Mouse (Mus musculus) adrenal gland, postnatal 25 days (tissue): ENCODE results near the gene Itpr2. TPM values are rescaled to one million over a fixed set of nuclear protein-coding genes. Genes with fewer than 3 reads are reported as not detected.

Source experiments
- DNase-seq: peaks from one replicate; pipeline ENCODE4 v3.0.0; 2021; ENCODE audit warnings: mixed read lengths
- total RNA-seq: library from RNA; stranded (reverse); gene quantifications from 2 replicates; pipeline ENCODE4 v1.2.3, GENCODE M21; 2021

The Itpr2 gene
- total RNA-seq, 1 experiment from 2014 or later, result 55.6 TPM

GRCm38 (mm10) chr6:146411446-146412070, 90.5 kb downstream of the Itpr2 start:
- no peak for DNase-seq

- DNase-seq, result no peak
Observed at GRCm38 (mm10) chr6:146410427-146410810, 91.6 kb downstream of the Itpr2 start.

GRCm38 (mm10) chr6:146409692-146410426, 92.2 kb downstream of the Itpr2 start:
- DNase-seq, result peak; percentile 74

DNA sequence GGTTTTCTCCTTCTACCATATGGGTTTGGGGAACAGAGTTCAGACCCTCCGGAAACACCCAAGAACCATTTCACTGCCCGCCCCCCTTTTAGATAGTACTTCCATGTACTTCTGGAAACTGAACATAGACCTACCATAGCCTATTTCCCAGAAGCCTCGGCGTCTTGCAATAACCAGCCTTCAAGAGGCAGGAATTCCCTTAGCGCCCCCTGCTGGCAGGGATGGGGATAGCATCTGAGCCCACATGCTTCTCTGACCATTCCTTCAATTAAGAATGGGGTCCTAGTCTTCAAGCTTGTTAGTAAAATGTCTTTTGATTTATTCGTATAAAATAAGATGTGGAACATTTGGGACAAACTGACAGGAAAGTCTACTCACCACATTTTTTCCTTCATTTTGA, 96.6 kb downstream of the Itpr2 start:
- peak; percentile 71 for DNase-seq

DNA sequence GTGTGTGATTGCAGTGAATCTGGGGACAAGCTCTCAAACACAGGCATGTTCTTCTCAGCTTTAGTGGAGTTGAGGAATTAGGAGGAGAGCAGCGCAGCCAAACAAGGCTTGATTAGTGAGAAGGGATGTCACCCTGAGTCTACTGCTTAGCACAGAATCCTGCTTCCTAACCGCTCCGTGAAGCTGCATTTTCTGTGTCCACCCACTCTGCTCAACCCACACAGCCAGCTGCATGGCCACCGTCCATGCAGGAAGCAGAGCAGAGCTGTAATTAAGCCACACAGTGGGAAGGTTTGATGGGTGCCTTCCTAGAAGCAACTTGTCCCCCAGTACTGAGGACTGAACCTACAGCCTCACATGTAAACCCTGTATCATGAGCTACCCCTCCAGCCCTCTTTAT, 97.1 kb downstream of the Itpr2 start:
- no peak for DNase-seq

GRCm38 (mm10) chr6:146404156-146404555, 97.9 kb downstream of the Itpr2 start:
- DNase-seq, result no peak

DNA sequence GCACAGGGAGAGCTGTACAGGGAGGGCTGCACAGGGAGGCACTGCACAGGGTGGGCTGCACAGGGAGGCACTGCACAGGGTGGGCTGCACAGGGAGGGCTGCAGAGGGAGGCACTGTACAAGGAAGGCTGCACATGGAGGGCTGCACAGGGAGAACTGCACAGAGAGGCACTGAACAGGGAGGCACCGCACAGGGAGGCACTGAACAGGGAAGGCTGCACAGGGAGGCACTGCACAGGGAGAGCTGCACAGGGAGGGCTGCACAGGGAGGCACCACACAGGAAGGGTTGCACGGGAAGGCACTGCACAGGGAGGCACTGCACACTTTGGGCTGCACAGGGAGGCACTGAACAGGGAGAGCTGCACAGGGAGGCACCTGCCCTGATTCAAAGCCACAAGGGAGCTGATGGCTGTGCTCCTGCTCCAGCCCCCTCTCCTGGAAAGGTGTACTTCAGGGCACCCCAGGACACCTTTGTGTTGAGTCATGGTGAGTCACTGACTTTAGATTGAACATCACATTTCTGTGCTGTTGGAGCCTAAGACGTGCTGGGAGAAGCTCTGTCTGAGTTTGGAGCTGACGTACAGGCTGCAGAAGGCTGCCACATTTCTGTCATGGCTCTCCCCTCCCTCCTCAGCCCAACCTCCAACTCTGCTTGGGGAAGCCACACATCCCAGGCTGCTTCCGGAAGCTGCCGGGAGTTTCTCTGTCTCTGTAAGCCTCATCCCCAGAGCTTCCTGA, 98.9 kb downstream of the Itpr2 start:
- DNase-seq, result no peak

GRCm38 (mm10) chr6:146397803-146398202, 104.2 kb downstream of the Itpr2 start:
- no peak for DNase-seq

DNA sequence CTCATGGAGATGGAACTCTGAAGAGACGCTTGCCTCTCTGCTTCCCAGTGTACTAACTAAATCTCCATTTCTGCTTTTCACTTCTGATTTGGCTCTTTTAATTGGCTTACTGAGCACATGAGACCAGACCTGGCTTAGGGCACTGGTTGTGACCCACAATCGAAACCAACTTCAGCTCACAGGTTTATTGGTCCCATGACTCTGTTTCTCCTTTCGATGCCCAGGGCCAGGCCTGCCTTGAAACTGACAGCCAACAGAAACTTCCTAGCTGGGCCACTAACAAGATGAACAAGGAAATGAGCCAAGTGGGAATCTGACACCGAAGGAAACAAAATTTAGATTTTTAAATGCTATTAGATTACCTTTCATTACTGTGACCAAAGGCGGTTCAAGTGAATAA, 105.8 kb downstream of the Itpr2 start:
- DNase-seq, result no peak

- DNase-seq, result no peak
Observed at GRCm38 (mm10) chr6:146395616-146396015, 106.4 kb downstream of the Itpr2 start.

DNA sequence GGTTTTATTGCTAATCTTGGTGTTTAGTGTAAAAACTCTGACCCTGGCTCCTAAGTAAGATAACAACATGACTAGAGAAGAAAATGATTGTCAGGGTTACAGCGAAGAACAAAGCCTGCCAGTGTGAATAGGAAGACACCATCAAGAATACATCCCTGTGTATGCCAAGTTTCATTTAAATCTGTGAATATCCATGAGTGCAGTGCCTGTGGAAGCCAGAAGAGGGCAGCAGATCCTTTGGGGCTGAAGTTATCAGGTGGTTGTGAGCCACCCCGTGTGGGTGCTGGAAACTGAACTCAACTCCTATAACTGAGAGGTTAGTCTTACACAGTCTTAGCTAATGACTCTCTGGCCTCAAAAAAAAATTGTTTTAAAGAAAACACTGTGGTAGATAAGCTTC, 109.8 kb downstream of the Itpr2 start:
- DNase-seq, result no peak

DNA sequence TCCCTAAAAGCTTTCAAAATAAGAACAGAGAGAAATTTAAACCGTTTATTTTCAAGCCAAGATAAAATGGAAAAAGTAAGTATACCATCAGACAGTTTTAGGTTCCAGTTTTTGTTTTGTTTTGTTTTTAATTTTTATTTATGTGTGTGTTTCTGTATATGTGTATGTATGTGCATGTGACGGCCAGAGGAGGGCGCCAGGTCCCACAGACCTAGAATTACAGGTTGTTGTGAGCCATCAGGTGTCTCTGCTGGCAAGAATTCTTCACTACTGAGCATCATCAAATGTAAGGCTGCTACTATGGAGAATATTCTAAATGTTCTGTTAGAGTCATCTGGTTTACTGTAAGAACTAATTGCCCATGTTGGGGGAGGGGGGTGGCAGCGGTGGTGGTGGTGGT, 111.9 kb downstream of the Itpr2 start:
- no peak for DNase-seq

- no peak for DNase-seq
Observed at GRCm38 (mm10) chr6:146388010-146388409, 114.0 kb downstream of the Itpr2 start.

- DNase-seq, result no peak
Observed at GRCm38 (mm10) chr6:146387039-146387713, 114.8 kb downstream of the Itpr2 start.

DNA sequence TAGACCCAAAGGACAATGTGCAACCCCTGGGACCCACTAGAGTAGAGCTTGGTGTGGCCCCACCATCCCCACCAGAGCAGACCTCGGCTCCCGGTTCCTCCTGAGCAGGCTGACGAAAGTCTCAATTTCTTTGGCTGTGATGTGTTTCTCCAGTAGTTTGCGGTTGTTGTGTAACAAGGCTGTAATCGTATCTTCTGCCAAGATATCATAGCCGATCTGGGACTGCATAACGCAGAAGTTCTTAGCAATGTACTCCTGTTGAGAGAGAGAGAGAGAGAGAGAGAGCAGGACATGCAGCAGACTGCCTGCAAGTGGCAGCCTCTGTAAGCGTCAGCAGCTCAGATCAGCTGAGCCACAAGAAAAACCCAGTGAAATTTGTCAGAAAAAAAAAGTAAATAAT, 122.8 kb downstream of the Itpr2 start:
- DNase-seq, result no peak

GRCm38 (mm10) chr6:146371511-146371910, 130.5 kb downstream of the Itpr2 start:
- DNase-seq, result no peak

DNA sequence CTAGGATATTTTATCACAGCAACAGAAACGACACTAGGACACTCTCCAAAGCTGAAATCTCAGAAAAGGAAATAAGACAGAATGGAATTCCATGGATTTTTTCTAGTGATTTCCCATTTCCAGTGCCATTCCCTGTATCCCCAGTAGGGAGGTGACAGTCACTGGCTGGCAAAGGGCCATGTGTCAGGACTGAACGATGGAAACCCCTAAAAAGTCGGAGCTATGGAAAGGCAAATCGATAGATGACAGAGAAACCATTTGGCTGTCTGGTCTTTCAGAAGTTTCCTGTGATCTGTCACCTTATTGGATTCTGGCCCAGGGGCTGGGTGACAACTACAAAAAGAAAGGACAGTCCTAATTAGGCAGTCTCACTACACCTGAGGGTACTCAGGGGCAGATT, 135.8 kb downstream of the Itpr2 start:
- no peak for DNase-seq

DNA sequence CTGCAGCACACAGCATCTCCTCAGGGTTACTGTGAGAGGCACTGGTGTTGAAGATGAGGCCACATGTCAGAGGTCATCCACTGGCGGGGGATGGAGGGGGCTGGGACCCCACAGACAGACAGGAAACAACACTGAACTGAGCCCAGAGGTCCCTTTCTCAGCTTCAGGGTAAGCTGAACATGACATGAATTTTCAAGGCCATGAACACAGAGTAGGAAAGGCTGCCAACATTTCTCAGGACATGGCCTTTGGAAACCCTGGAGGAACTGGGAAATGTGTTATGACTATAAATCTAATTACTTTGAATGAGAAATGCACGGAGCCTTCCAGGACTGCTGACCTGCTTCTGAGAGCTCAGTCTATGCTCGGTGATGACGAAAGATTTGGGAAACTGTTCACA, 144.1 kb downstream of the Itpr2 start:
- no peak for DNase-seq

- no peak for DNase-seq
Observed at GRCm38 (mm10) chr6:146352258-146352805, 149.7 kb downstream of the Itpr2 start.

- DNase-seq, result no peak
Observed at GRCm38 (mm10) chr6:146351816-146352215, 150.2 kb downstream of the Itpr2 start.

- DNase-seq, result no peak
Observed at GRCm38 (mm10) chr6:146347568-146347967, 154.5 kb downstream of the Itpr2 start.

DNA sequence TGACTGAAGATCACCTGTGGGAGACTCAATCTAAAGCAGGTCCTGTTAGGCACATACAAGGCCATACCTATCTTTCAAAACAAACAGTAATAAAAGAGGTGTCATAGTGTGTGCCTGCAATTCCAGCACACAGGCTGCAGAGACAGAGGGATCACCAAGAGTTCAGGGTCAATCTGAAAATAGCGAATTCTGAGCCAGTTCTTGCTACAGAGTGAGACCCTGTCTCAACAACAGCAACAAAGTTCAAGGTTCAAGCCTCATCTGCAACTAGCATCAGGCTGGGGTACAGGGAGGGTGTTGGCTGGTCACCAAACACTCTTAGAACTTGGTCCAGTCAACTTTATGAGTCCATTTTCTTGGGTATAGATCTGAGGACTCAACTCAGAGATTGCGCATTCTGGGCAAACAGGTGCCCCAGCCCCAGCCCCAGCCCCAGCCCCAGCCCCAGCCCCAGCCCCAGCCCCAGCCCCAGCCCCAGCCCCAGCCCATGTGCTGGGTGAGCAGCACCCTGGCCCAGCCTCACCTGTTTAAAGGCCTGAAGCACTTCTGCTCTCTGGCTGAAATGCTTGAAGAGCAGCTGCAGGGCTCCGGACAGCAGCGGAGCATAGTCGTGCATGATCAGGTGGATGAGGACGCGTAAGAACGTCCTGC, 155.4 kb downstream of the Itpr2 start:
- no peak for DNase-seq
